Mouse (Mus musculus): ENCODE measurements around the gene Sart3. TPM values are rescaled to one million over a fixed set of nuclear protein-coding genes. Genes with fewer than 3 reads are reported as not detected.
A peak's percentile ranks its signal among the peaks of the same experiment; 100 is the strongest.

The Sart3 gene
- polyA plus RNA-seq, 1 experiment from 2014 or later, result 9.1 TPM

DNA sequence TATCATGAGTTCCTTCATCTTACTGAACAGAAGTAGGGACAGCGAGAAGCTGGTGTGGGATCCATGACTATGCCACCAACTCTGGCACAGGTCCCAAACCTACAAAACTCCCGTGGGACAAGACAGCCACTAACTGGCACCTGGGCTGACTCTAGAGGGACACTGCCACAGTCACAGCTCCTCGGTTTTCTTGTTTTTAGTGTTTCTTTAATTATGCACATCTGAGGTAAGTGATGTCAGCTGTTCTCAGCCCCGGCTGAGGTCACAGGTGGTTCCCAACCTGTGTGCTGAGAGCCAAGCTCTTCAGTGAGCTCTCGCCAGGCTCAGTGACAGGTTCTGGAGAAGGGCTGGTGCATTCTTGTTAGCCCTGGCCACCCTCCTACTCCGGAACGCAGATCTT lies 7.9 kb downstream of the Sart3 start:
- H3K27me3 ChIP-seq (replicated peaks; ENCODE audit: control insufficient read depth, insufficient read depth, low read length), result no peaks in the 10 kb centered on the region
- no peak overlapping the region for H3K27ac ChIP-seq (ENCODE audit: low read depth, low read length)
- H3K36me3 ChIP-seq (ENCODE audit: control insufficient read depth, insufficient read depth), result peaks cover 59% of the 10 kb centered on the region
- no peak overlapping the region for H3K4me2 ChIP-seq (replicated peaks; ENCODE audit: low read depth)
- no peak for ATAC-seq
- H3K9ac ChIP-seq (ENCODE audit: low read depth, low read length), result no peak overlapping the region
- no peak overlapping the region for H3K4me3 ChIP-seq (ENCODE audit: low read depth, low read length)
- no peak for TF ChIP-seq CTCF (IDR thresholded peaks at IDR 0.05; ENCODE audit: low read depth)
- no peaks in the 10 kb centered on the region for H3K9me3 ChIP-seq (ENCODE audit: control insufficient read depth)
- H3K4me1 ChIP-seq (replicated peaks; ENCODE audit: control insufficient read depth, insufficient read depth, low read length), result no peaks in the 10 kb centered on the region
- WGBS, result 92% methylated on average over 7 of the region's 7 CpGs

- ATAC-seq, result no peak
- Histone ChIP-seq H3K27me3 (replicated peaks; ENCODE audit: control insufficient read depth, insufficient read depth, low read length) (no peaks in the 10 kb centered on the region), H3K36me3 (ENCODE audit: control insufficient read depth, insufficient read depth) (peaks cover 72% of the 10 kb centered on the region), H3K9me3 (ENCODE audit: control insufficient read depth) (no peaks in the 10 kb centered on the region), H3K9ac (ENCODE audit: low read depth, low read length) (no peak overlapping the region), H3K4me3 (ENCODE audit: low read depth, low read length) (no peak overlapping the region), H3K4me1 (replicated peaks; ENCODE audit: control insufficient read depth, insufficient read depth, low read length) (no peaks in the 10 kb centered on the region), H3K27ac (ENCODE audit: low read depth, low read length) (no peak overlapping the region), H3K4me2 (replicated peaks; ENCODE audit: low read depth) (no peak overlapping the region)
- WGBS, result 92% methylated on average over 2 of the region's 2 CpGs
- no peak for TF ChIP-seq CTCF (IDR thresholded peaks at IDR 0.05; ENCODE audit: low read depth)
These were observed 10.7 kb downstream of the Sart3 start for GRCm38 (mm10) chr5:113761585-113761984.

DNA sequence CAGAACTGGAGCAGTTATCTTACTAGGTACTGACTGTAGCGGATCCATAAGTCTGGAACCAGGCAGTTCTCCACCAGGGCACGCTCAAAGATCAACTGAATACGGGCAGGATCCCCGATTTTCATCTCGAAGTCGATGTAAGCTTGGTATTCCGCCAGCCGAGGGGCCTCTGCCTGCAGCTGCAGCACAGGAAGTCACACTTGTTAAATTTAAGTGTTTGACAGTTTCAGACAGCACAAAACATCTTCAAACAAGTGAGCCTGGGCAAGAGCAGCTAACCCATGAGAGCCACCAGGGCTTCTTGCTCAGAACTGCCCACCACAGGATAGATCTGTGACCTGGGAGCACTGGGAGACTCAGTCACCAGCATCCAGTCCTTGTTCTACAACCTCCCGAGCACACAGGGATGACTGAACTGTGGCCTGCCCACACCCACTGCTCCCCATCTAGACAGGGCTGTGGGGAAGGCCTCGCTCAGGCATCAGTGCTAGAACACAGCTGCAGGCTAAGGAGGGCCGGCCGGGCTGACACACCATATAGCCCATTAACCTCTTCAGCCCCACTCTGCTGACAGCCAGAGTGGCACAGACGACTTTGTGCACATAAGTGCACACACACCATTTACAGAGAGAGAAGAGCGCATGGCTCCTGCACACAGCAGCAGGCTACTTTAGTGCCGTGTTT lies 16.8 kb downstream of the Sart3 start:
- 80% methylated on average over 15 of the region's 15 CpGs for WGBS
- no peaks in the 10 kb centered on the region for H3K9me3 ChIP-seq (ENCODE audit: control insufficient read depth)
- no peak overlapping the region for H3K9ac ChIP-seq (ENCODE audit: low read depth, low read length)
- H3K27ac ChIP-seq (ENCODE audit: low read depth, low read length), result no peak overlapping the region
- H3K4me2 ChIP-seq (replicated peaks; ENCODE audit: low read depth), result no peak overlapping the region
- no peak for TF ChIP-seq CTCF (IDR thresholded peaks at IDR 0.05; ENCODE audit: low read depth)
- no peak for ATAC-seq
- no peak overlapping the region for H3K4me3 ChIP-seq (ENCODE audit: low read depth, low read length)
- H3K27me3 ChIP-seq (replicated peaks; ENCODE audit: control insufficient read depth, insufficient read depth, low read length), result no peaks in the 10 kb centered on the region
- H3K36me3 ChIP-seq (ENCODE audit: control insufficient read depth, insufficient read depth), result peaks cover 100% of the 10 kb centered on the region
- H3K4me1 ChIP-seq (replicated peaks; ENCODE audit: control insufficient read depth, insufficient read depth, low read length), result no peaks in the 10 kb centered on the region

DNA sequence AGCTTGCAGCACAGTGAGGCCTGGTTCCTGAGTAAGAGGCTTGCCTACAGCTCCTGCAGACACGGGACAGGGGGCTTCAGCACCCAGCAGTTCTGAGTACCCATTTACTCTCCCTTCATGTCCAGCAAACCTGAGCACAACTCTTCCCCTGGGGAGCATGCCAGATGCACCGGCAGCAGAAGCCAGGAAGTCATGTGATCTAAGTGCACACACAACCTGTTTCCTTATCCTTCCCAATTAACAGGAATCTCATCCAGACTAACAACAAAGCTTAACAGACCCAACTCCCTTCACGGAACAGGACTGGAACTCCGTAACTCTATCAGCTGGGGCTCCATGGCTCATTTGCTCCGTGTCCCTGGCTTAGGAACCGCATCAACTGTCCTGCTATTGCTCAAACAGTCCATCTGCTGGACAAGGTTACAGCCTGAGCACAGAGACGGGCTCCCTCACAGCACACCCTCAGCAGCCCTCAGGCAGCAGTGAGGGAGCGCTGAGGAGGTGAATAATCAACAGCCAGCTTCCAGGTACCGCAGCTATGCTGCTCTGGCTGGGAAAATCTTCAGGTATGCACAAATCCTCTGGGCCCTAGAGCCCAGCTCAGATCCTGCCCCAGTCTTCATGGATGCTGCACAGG lies 20.7 kb downstream of the Sart3 start:
- Histone ChIP-seq H3K9me3 (ENCODE audit: control insufficient read depth) (no peaks in the 10 kb centered on the region), H3K27ac (ENCODE audit: low read depth, low read length) (no peak overlapping the region), H3K36me3 (ENCODE audit: control insufficient read depth, insufficient read depth) (peaks cover 98% of the 10 kb centered on the region), H3K4me3 (ENCODE audit: low read depth, low read length) (no peak overlapping the region), H3K4me1 (replicated peaks; ENCODE audit: control insufficient read depth, insufficient read depth, low read length) (no peaks in the 10 kb centered on the region), H3K27me3 (replicated peaks; ENCODE audit: control insufficient read depth, insufficient read depth, low read length) (no peaks in the 10 kb centered on the region), H3K4me2 (replicated peaks; ENCODE audit: low read depth) (no peak overlapping the region), H3K9ac (ENCODE audit: low read depth, low read length) (no peak overlapping the region)
- 85% methylated on average over 9 of the region's 9 CpGs for WGBS
- ATAC-seq, result no peak
- TF ChIP-seq CTCF (IDR thresholded peaks at IDR 0.05; ENCODE audit: low read depth), result no peak

- no peak for ATAC-seq
- H3K4me1 ChIP-seq (replicated peaks; ENCODE audit: control insufficient read depth, insufficient read depth, low read length), result no peaks in the 10 kb centered on the region
These were observed 23.6 kb downstream of the Sart3 start for GRCm38 (mm10) chr5:113748556-113749331.

DNA sequence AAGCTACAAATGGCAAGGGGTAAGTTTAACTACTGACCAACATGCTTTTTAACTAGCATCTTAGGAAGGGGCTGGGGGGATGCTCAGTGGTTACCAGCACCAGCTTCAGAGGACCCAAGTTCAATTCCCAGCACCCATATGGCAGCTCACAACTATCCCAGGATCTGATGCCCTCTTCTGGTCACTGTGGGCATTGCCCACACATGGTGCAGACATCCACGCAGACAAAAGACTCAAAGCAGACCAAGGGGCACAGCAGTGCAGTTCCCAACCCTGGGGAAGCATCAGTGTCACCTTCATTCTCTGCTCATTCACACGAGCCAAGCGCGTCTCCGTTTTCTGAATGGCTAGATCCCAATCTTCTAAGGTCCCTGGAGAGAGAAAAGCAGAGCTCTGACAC lies 24.7 kb downstream of the Sart3 start:
- Histone ChIP-seq H3K36me3 (ENCODE audit: control insufficient read depth, insufficient read depth) (peaks cover 98% of the 10 kb centered on the region), H3K4me2 (replicated peaks; ENCODE audit: low read depth) (no peak overlapping the region), H3K4me1 (replicated peaks; ENCODE audit: control insufficient read depth, insufficient read depth, low read length) (no peaks in the 10 kb centered on the region), H3K9me3 (ENCODE audit: control insufficient read depth) (no peaks in the 10 kb centered on the region), H3K27me3 (replicated peaks; ENCODE audit: control insufficient read depth, insufficient read depth, low read length) (no peaks in the 10 kb centered on the region), H3K9ac (ENCODE audit: low read depth, low read length) (no peak overlapping the region), H3K4me3 (ENCODE audit: low read depth, low read length) (no peak overlapping the region), H3K27ac (ENCODE audit: low read depth, low read length) (0 out of 2 replicates have a peak overlapping the region, but pooled peaks have one; percentile 4)
- 94% methylated on average over 5 of the region's 5 CpGs for WGBS
- peak; percentile 40 for TF ChIP-seq CTCF (IDR thresholded peaks at IDR 0.05; ENCODE audit: low read depth)
- ATAC-seq, result no peak

More at GRCm38 (mm10) chr5:113748556-113749331, 23.6 kb downstream of the Sart3 start:
- H3K4me3 ChIP-seq (ENCODE audit: low read depth, low read length), result no peak overlapping the region
- H3K9ac ChIP-seq (ENCODE audit: low read depth, low read length), result no peak overlapping the region
- no peaks in the 10 kb centered on the region for H3K27me3 ChIP-seq (replicated peaks; ENCODE audit: control insufficient read depth, insufficient read depth, low read length)
- no peak overlapping the region for H3K27ac ChIP-seq (ENCODE audit: low read depth, low read length)
- H3K36me3 ChIP-seq (ENCODE audit: control insufficient read depth, insufficient read depth), result peaks cover 98% of the 10 kb centered on the region
- WGBS, result 92% methylated on average over 13 of the region's 13 CpGs
- no peak overlapping the region for H3K4me2 ChIP-seq (replicated peaks; ENCODE audit: low read depth)
- no peak for TF ChIP-seq CTCF (IDR thresholded peaks at IDR 0.05; ENCODE audit: low read depth)
- no peaks in the 10 kb centered on the region for H3K9me3 ChIP-seq (ENCODE audit: control insufficient read depth)

Data from intestine, postnatal 0 days (tissue).